Mouse (Mus musculus) limb, embryonic 14.5 days (tissue): ENCODE data around the gene Hsf4. TPM values are rescaled to one million over a fixed set of nuclear protein-coding genes. Genes with fewer than 3 reads are reported as not detected.
"Not testable (repeated sequence)": the region's sequence is repeated elsewhere in the genome, so short reads cannot be mapped to it uniquely, and the experiment has no call there.

Experiments
- ATAC-seq: fragments of 200-750 bp; cut with Nextera tagmentation; 2 replicates; pipeline ENCODE4 v1.8.0; 2017; ENCODE audit warnings: low read depth, moderate number of reproducible peaks, moderate TSS enrichment; ENCODE audit not compliant: low FRiP score
- DNase-seq: peaks from one replicate; pipeline ENCODE4 v3.0.0-alpha.2; 2015; ENCODE audit warnings: low spot score
- H3K27ac ChIP-seq: fragments of 300-500 bp; sonication (generic); replicated peaks from 2 replicates; pipeline ENCODE4 v1.5.1; 2014; ENCODE audit warnings: low read depth, mild to moderate bottlenecking, low read length, moderate library complexity, mixed read lengths
- H3K27me3 ChIP-seq: fragments of 300-500 bp; sonication (generic); 2 replicates; pipeline ENCODE4 v1.6.1; 2014; ENCODE audit warnings: low read length, mixed read lengths; ENCODE audit not compliant: control insufficient read depth, insufficient read depth
- H3K36me3 ChIP-seq: fragments of 300-500 bp; sonication (generic); 2 replicates; pipeline ENCODE4 v1.6.1; 2014; ENCODE audit warnings: mild to moderate bottlenecking, low read length, moderate library complexity, mixed read lengths; ENCODE audit not compliant: control insufficient read depth, insufficient read depth
- H3K4me1 ChIP-seq: fragments of 300-500 bp; sonication (generic); 2 replicates; pipeline ENCODE4 v1.6.1; 2014; ENCODE audit warnings: antibody characterized with exemption, low read length, mixed read lengths; ENCODE audit not compliant: control insufficient read depth, insufficient read depth
- H3K4me2 ChIP-seq: fragments of 300-500 bp; sonication (generic); replicated peaks from 2 replicates; pipeline ENCODE4 v1.6.1; 2014; ENCODE audit warnings: low read depth, mild to moderate bottlenecking, low read length, moderate library complexity; ENCODE audit not compliant: severe bottlenecking
- H3K4me3 ChIP-seq: fragments of 300-500 bp; sonication (generic); replicated peaks from 2 replicates; pipeline ENCODE4 v1.5.1; 2014; ENCODE audit warnings: low read length
- H3K9ac ChIP-seq: fragments of 300-500 bp; sonication (generic); 2 replicates; pipeline ENCODE4 v1.6.1; 2014; ENCODE audit warnings: mild to moderate bottlenecking, low read depth, low read length, moderate library complexity; ENCODE audit not compliant: severe bottlenecking
- H3K9me3 ChIP-seq: fragments of 300-500 bp; sonication (generic); 2 replicates; pipeline ENCODE4 v1.6.1; 2016; ENCODE audit warnings: low read length; ENCODE audit not compliant: control insufficient read depth
- POLR2A ChIP-seq: fragments of 200-500 bp; IDR thresholded peaks from 2 replicates; pipeline ENCODE4 v1.8.0; 2012; ENCODE audit warnings: inconsistent platforms, mild to moderate bottlenecking, moderate library complexity, borderline replicate concordance; ENCODE audit not compliant: insufficient read depth, insufficient read length; ENCODE audit errors: extremely low read depth
- WGBS: fragments of 180-500 bp; shearing (Covaris S2); extraction: QIAGEN DNeasy Blood & Tissue Kit; methylation state at CpG from one replicate; pipeline ENCODE4 v1.1.7; 2014; 5-methylcytosine and 5-hydroxymethylcytosine counted together
- polyA plus RNA-seq, 2 experiments: library from polyadenylated mRNA; depleted of rRNA in 1 of 2; stranded (reverse) in 1 of 2; unstranded in 1 of 2; fragments of >200 nt; fragmentation: Nextera tagmentation in 1 of 2; extraction: Ambion mirVana in 1 of 2; gene quantifications; 2 replicates each; pipeline versions ENCODE4 v1.2.1 to v1.2.3; 2012 to 2014

Gene Hsf4
- polyA plus RNA-seq, 2 experiments: 0.14 to 0.62 TPM

DNA sequence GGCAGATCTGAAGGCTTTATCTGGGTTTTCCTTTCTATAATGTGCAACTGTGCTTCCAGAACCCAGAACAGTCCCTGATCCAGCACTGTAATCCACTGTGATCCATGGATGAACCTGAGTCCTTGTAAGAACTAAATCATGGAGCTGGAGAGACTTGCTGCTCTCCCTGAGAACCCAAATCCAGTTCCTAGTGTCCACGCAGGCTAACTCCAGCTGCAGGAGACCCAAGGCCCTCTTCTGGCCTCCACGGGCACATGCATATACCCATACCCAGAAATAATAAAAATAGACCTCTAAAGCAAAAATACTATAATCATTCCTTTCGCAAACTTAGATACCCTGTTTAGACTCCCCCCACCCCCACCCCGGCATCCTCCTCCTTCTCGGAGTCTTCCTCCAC, 18.6 kb downstream of the Hsf4 start:
- WGBS: 90% methylated on average over 5 of the region's 5 CpGs
- H3K27ac ChIP-seq: no peak overlapping the region
- H3K27me3 ChIP-seq: peaks cover 12% of the 10 kb centered on the region
- H3K4me1 ChIP-seq: peaks cover 18% of the 10 kb centered on the region
- H3K9ac ChIP-seq: no peak overlapping the region
- no peak overlapping the region for H3K4me3 ChIP-seq
- peak overlapping the region; percentile 62 for H3K4me2 ChIP-seq
- H3K36me3 ChIP-seq: peaks cover 8% of the 10 kb centered on the region
- H3K9me3 ChIP-seq: no peaks in the 10 kb centered on the region
- DNase-seq (no peak), ATAC-seq (no peak)
- TF ChIP-seq POLR2A: no peak

DNA sequence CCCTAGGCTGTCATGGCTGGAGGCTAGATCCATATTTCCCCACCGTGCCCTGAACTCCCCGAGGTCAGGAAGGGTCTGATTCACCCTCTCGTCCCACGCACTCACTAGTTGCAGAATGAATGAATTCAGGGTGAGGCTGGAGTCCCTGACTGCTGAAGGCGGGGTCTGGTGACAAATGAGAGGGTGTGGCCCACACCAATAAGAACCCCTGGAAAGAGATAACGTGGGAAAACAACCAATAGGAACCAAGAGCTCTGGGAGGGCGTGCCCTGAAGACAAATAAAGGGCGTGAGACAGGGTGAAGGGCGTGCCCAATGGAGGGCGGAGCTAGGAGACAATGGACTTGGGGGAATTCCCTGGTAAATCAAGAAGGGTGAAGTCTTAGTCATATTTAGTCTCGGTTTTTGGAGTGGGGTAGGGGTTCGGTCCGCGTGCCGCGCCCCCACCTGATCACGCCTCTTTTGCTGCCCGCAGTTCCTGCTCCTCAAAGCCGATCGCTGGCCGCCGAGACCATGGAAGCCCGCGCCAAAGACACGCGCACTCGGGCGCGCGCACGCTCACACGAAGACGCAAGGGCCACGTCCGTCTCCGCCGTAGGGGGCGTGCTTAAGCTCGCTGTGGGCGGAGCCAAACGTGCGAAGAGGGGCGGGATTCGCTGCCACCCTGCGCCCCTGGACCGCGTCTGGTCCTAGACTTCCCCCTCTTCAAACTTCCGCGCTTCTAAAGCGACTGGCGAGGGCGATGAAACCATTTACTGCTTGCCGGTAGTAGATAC, 19.5 kb downstream of the Hsf4 start:
- peaks cover 18% of the 10 kb centered on the region for H3K4me1 ChIP-seq
- DNase-seq (peak; percentile 94), ATAC-seq (peak; percentile 93)
- WGBS: under 1% methylated on average over 53 of the region's 53 CpGs
- H3K4me3 ChIP-seq: peak overlapping the region; percentile 47
- H3K36me3 ChIP-seq: peaks cover 6% of the 10 kb centered on the region
- H3K9me3 ChIP-seq: no peaks in the 10 kb centered on the region
- TF ChIP-seq POLR2A: peak; percentile 88
- peak overlapping the region; percentile 39 for H3K27ac ChIP-seq
- H3K4me2 ChIP-seq: peak overlapping the region; percentile 62
- H3K27me3 ChIP-seq: peaks cover 12% of the 10 kb centered on the region
- peak overlapping the region; percentile 52 for H3K9ac ChIP-seq

DNA sequence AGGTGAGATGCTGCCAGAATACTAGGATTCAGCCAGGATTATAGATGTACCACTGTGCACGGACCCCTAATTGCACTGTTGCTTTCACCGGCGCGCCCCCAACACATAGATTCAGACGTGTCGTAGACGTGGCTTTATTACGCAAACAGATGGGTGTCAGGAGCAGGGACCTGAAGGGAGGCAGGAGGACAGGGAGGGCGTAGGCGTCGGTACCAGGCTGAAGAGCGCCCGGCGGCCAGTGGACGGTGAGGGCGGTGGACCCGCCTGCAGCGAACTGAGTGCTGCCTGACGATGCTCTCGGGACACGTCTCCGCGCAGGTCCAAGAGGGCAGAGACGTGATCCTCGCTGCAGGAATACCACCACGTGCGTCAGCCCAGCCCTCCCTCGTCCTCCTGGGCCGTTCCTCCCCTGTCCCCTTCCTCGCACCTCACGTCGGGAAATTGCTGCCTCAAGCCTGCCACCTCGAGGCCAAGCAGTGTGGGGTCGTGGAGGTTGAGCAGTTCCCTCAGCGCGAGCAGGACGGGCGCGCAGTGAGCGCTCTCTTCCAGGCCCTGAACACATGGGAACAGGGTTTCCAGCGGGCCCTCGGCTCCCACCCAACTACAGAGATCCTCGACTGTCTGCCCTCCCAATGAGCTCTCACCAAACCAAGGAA, 20.3 kb downstream of the Hsf4 start, which contains the start of gene 4931428F04Rik:
TSS of gene 4931428F04Rik (minus strand) at position 60 of the 656 bp plus-strand sequence.
- H3K27ac ChIP-seq: peak within 1 kb of the TSS; percentile 39
- ATAC-seq (peak; percentile 16), DNase-seq (no peak)
- H3K4me2 ChIP-seq: peak within 1 kb of the TSS; percentile 62
- TF ChIP-seq POLR2A: no peak
- peaks cover 12% of the 10 kb centered on the region for H3K27me3 ChIP-seq
- H3K36me3 ChIP-seq: peaks cover 1% of the 10 kb centered on the region
- under 1% methylated on average over 40 of the region's 43 CpGs for WGBS
- H3K9ac ChIP-seq: peak within 1 kb of the TSS; percentile 52
- peak within 1 kb of the TSS; percentile 47 for H3K4me3 ChIP-seq
- no peaks in the 10 kb centered on the region for H3K9me3 ChIP-seq
- peaks cover 18% of the 10 kb centered on the region for H3K4me1 ChIP-seq

DNA sequence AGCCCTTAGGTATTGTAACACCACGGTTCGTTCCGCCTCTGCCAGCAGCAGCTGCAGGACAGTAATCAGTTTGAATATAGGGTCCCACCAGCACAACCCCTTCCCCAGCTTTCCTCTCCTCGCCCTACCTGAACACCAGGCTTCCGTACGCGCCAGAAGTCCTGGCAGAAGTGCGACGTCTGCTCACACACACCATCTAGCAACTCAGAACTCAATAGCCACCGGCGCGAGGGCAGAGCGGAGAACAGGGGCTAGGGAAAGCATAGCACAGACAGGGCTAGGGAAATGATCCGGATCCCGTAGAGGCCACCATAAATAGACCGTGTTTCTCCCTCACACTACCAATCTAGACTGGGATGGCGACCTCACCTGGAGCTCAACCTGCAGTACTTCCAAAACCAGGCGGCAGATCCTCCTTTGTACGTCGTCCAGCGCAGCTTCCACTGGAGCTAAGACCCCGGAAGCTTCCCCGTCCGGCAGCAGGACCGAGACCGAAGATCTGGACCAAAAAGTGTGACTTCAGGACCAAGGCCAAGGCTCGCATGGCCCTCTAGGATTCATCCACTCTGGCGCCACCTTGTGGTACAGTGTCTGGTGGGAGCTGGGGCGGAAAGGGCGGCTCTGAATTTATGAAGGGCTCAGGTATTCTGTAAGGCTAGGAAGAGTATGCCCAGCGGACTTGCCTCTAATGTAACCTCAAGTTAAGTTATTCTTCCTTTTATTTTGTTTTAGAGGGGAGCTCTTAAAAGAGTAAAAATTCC, 21.1 kb downstream of the Hsf4 start:
- Histone ChIP-seq H3K36me3 (no peaks in the 10 kb centered on the region), H3K27me3 (peaks cover 12% of the 10 kb centered on the region), H3K27ac (no peak overlapping the region), H3K9ac (no peak overlapping the region), H3K9me3 (no peaks in the 10 kb centered on the region), H3K4me2 (peak overlapping the region; percentile 62), H3K4me3 (peak overlapping the region; percentile 47; the same call in 1 of the 2 replicates), H3K4me1 (peaks cover 18% of the 10 kb centered on the region)
- TF ChIP-seq POLR2A: no peak
- DNase-seq (peak; percentile 92), ATAC-seq (no peak)
- 6% methylated on average over 31 of the region's 31 CpGs for WGBS

DNA sequence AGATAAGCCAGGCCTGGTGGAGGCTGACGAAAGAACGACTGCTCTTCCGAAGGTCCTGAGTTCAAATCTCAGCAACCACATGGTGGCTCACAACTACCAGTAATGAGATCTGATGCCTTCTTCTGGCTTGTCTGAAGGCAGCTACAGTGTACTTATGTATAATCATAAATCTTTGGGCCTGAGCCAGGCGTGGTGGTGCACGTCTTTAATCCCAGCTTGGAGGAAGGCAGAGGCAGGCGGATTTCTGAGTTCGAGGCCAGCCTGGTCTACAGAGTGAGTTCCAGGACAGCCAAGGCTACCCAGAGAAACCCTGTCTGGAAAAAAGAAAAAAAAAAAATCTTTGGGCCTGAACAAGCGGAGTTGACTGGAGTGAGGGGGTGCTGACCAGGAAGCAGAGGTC, 21.8 kb downstream of the Hsf4 start:
- WGBS: 87% methylated on average over 8 of the region's 8 CpGs
- Histone ChIP-seq H3K4me1 (peaks cover 18% of the 10 kb centered on the region), H3K27me3 (peaks cover 12% of the 10 kb centered on the region)
- not testable (repeated sequence) for ATAC-seq, H3K9ac ChIP-seq, H3K4me2 ChIP-seq, H3K4me3 ChIP-seq, H3K9me3 ChIP-seq, H3K36me3 ChIP-seq, H3K27ac ChIP-seq, DNase-seq

DNA sequence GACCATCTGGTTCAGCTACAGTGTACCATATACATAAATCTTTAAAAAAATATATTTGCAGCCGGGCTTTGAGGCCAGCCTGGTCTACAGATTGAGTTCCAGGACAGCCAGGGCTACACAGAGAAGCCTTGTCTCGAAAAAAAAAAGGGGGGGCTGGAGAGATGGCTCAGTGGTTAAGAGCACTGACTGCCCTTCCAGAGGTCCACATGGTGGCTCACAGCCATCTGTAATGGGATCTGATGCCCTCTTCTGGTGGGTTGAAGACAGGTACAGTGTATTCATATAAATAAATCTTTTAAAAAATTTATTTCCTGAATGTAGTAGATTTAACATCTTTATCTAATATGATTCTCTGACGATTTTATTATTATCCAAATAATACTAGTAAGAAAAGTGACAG, 22.2 kb downstream of the Hsf4 start:
- not testable (repeated sequence) for H3K27ac ChIP-seq, DNase-seq, H3K9me3 ChIP-seq, H3K36me3 ChIP-seq, H3K4me2 ChIP-seq, H3K4me3 ChIP-seq, H3K9ac ChIP-seq, ATAC-seq
- Histone ChIP-seq H3K4me1 (peaks cover 21% of the 10 kb centered on the region), H3K27me3 (peaks cover 12% of the 10 kb centered on the region)
- 61% methylated on average over 3 of the region's 3 CpGs for WGBS
